Mouse (Mus musculus): ENCODE data around the gene Agtpbp1.
"Not testable (repeated sequence)": the region's sequence is repeated elsewhere in the genome, so short reads cannot be mapped to it uniquely, and the experiment has no call there.

The Agtpbp1 gene

GRCm38 (mm10) chr13:59480599-59481483 lies 104.2 kb downstream of the Agtpbp1 start:
- no peak for DNase-seq (ENCODE audit: low read depth)

GRCm38 (mm10) chr13:59477928-59478327 lies 107.1 kb downstream of the Agtpbp1 start:
- DNase-seq (ENCODE audit: low read depth), result not testable (repeated sequence)

GRCm38 (mm10) chr13:59477451-59477850 lies 107.6 kb downstream of the Agtpbp1 start:
- no peak for DNase-seq (ENCODE audit: low read depth)

GRCm38 (mm10) chr13:59474973-59475372 lies 110.1 kb downstream of the Agtpbp1 start:
- DNase-seq (ENCODE audit: low read depth), result no peak

GRCm38 (mm10) chr13:59473341-59473740 lies 111.7 kb downstream of the Agtpbp1 start:
- no peak for DNase-seq (ENCODE audit: low read depth)

- no peak for DNase-seq (ENCODE audit: low read depth)
Observed at GRCm38 (mm10) chr13:59472222-59472621, 112.8 kb downstream of the Agtpbp1 start.

- no peak for DNase-seq (ENCODE audit: low read depth)
Observed at GRCm38 (mm10) chr13:59469701-59470100, 115.3 kb downstream of the Agtpbp1 start.

DNA sequence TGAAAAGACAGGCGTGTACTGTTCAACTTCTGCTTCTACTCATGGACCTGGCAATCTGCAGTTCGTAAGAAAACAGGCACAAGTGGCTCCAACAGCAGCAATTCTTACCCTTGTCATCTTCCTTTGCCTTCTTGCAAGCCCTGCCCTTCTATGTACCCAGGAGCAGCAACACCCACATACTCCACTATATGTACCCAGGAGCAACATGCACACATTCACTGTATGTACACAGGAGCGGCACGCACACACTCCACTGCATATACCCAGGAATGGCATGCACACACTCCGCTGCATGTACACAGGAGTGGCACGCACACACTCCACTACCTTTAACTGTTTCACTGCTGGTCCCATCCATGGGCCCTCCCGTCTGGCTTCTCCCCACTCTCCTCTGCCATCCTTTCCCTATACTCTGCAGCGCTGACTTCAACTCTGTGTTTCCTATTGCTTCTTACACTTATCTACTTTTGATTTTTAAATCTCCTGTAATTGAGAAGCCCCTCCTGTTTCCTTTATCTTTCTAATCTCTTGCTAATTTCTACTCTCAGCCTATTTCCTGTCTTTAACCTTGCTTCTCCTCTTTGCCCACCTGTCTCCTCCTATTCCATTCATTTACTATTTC lies 116.7 kb downstream of the Agtpbp1 start:
- DNase-seq (ENCODE audit: low read depth), result no peak

GRCm38 (mm10) chr13:59467591-59467990 lies 117.4 kb downstream of the Agtpbp1 start:
- DNase-seq (ENCODE audit: low read depth), result no peak

DNA sequence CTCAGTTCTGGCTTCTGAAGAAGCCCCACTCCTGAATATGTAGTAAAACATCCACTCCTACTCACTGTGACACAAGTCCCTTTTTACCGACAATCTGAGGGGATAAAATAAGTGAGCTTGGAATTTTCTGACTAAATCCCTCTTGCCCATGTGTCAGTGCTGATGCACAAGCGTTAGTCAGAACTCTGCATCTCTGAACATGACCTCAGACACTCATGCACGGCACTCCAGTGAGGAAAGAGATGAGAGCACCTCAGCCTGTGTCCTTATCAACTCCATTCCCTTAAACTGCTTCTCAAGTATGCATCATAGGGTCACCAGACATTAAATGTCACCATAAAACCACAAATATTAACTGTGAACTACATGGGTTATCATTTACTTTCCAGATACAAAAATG lies 124.1 kb downstream of the Agtpbp1 start:
- no peak for DNase-seq (ENCODE audit: low read depth)

DNA sequence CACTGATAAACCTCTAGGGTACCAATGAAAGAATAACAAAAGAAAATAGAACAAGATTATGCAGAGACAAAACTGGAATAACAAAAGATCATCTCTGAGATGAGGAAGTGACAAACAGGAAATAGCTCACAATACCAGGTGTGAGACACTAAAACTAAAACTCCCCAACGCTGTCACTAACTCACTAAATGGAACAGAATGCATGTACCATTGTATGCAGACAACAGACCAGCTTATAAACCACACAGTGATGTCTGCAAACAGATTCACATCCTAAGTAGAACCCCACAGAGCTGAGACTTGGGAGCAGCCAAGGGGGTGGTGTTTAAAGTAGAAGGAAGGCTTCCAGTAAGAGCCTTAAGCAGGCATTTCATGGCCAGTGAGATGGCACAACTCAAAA lies 128.8 kb downstream of the Agtpbp1 start:
- no peak for DNase-seq (ENCODE audit: low read depth)

- DNase-seq (ENCODE audit: low read depth), result no peak
Observed at GRCm38 (mm10) chr13:59454001-59454785, 130.8 kb downstream of the Agtpbp1 start.

DNA sequence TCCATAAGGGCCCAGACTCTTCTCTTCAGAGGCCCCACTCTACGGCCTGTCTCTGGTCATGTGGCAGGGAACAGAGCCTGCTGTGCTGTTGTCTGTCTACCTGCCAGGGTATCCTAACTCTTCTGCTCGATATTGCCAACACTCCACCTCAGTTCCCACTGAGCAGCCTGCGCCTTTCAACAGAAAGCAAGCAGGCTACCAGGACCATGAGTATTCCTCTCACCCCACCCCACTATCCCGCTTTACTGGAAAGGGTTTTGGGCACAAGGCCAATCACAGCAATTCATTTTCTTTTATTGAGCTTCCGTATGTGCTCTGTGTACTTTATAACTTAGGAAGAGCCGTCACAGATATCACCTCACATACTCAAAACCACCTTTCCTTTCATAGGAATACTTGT lies 131.4 kb downstream of the Agtpbp1 start:
- no peak for DNase-seq (ENCODE audit: low read depth)

GRCm38 (mm10) chr13:59453045-59453444 lies 132.0 kb downstream of the Agtpbp1 start:
- DNase-seq (ENCODE audit: low read depth), result no peak

DNA sequence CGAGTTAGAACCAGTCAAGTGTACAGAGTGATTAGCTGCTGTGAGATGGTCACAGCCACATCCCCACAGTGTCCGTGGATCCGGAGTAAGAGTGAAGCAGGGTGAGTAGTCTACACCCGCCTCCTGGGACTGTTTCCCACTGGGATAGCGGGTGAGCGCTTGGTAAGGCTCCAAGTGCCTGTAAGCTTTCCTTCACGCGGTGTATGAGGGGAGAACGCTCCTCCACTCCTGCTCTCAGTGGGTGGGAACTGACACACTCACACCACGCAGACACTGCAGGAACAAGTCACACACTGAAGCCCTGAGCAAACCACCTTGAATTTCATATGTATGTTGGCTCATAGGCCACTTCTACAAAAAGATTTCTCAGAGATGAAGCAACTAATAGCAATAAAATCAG lies 134.2 kb downstream of the Agtpbp1 start:
- DNase-seq (ENCODE audit: low read depth), result no peak

DNA sequence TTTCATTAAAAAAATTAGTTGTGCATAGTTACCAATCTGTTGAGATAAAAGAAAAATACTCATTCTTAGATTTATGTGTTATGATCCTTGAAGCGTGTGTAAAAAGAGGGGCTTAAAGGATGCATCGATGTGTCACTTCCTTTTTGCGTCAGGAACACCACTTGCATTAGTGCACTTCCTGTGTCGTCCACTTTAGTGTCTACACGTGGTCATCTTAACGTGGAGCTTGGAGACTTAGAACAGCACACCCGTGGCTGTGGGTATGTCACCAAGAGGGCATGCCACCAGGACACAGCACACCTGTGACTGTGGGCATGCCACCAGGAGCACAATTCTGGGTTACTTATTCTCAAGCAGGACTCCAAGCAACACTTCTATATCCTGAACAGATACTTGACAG lies 137.9 kb downstream of the Agtpbp1 start:
- DNase-seq (ENCODE audit: low read depth), result no peak

DNA sequence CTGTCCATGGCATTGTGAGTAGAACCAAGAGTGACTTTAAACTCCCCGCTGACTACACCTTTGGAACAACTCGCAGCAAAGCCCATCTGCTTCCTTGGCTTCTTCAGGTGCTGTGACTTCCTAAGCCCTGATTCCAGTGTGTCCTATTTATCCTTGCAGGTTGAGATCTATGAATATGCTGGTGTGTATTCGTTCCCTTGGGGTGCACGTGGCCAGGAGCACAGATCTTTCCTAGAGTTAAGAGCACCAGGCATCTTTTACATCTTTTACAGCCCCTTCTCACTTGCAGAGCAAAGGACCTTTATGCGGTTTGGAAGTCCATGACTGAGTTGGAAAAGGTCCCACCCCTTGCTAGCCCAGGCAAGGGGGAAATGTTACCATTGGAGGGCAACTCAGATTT lies 139.8 kb downstream of the Agtpbp1 start:
- DNase-seq (ENCODE audit: low read depth), result no peak

DNA sequence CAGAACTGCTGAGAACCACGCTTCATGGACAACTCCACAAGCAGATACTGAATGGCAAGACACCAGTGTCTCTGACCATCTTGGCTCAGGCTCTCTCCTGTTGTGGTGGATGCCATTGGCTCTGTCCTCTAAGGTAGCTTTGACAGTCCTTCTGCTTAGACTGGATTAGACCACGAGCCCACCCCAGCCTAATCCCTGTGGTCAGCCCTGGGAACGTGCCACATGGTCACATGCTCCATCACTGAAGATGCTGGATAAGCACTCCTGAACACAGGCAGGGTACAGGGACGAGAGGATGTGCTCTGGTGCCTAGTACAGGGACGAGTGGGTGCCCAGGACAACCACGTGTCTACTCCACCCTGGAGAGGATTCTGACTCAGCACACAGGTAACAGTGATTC lies 140.7 kb downstream of the Agtpbp1 start:
- no peak for DNase-seq (ENCODE audit: low read depth)

- no peak for DNase-seq (ENCODE audit: low read depth)
Observed at GRCm38 (mm10) chr13:59439683-59440082, 145.3 kb downstream of the Agtpbp1 start.

GRCm38 (mm10) chr13:59434554-59434953 lies 150.5 kb downstream of the Agtpbp1 start:
- DNase-seq (ENCODE audit: low read depth), result no peak

DNA sequence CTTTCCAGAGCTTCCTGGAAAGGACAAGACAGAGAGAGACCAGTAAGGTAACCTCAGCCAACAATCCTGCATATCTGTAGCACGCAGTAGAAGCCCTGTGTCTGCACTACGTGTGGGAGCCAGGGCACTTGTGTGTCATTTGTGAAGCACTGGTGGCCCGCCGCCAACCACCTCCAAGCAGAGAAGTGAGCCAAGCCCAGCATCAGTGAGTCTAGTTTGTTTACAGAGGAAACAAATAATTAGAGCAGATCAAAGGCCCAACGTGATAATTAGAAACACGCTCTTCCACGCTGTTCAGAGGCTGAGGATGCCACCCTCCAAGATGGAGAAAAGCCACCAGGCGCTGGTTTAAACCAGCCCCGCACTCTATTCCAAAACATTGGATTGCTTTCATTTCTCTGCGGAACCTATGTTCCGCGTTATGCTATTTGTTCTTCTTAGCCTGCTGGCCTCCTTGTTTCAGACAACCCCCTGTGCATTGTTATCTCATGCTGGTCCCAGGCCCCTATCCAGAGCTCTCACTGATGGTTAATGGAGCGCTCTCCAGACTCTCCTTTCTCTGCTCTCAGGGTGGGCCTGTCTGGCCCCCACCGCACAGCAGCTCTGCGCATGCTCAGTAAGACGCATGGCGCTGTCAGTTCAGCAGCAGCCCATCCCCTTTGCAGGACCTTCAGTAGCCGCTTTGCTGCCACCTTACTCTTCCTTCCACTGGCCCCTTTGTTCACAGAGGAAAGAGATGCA lies 153.7 kb downstream of the Agtpbp1 start:
- DNase-seq (ENCODE audit: low read depth), result no peak

GRCm38 (mm10) chr13:59429369-59429768 lies 155.7 kb downstream of the Agtpbp1 start:
- DNase-seq (ENCODE audit: low read depth), result no peak

Data from c-Kit-positive CD71-positive TER-119-negative erythroid progenitor cells, embryonic 14.5 days (primary cell).